Mouse (Mus musculus): ENCODE data around the gene Dr1. TPM values are rescaled to one million over a fixed set of nuclear protein-coding genes. Genes with fewer than 3 reads are reported as not detected.
"Not testable (repeated sequence)": the region's sequence is repeated elsewhere in the genome, so short reads cannot be mapped to it uniquely, and the experiment has no call there.

The Dr1 gene
- total RNA-seq (2021), result 10 to 100 TPM; 26.8 to 28.6 TPM
- long read RNA-seq, experiment 1, transcript Dr1-201 (3 exons, 3,085 nt), result major isoform, 27 of 29 reads
- long read RNA-seq, experiment 1, partial matches to known transcripts, result 0 of 29 reads
- long read RNA-seq, experiment 1, other reads (novel, unspliced or antisense), result 2 of 29 reads
- long read RNA-seq, experiment 2, transcript Dr1-201 (3 exons, 3,085 nt), result major isoform, 33 of 35 reads
- long read RNA-seq, experiment 2, partial matches to known transcripts, result 0 of 35 reads
- long read RNA-seq, experiment 2, other reads (novel, unspliced or antisense), result 2 of 35 reads

DNA sequence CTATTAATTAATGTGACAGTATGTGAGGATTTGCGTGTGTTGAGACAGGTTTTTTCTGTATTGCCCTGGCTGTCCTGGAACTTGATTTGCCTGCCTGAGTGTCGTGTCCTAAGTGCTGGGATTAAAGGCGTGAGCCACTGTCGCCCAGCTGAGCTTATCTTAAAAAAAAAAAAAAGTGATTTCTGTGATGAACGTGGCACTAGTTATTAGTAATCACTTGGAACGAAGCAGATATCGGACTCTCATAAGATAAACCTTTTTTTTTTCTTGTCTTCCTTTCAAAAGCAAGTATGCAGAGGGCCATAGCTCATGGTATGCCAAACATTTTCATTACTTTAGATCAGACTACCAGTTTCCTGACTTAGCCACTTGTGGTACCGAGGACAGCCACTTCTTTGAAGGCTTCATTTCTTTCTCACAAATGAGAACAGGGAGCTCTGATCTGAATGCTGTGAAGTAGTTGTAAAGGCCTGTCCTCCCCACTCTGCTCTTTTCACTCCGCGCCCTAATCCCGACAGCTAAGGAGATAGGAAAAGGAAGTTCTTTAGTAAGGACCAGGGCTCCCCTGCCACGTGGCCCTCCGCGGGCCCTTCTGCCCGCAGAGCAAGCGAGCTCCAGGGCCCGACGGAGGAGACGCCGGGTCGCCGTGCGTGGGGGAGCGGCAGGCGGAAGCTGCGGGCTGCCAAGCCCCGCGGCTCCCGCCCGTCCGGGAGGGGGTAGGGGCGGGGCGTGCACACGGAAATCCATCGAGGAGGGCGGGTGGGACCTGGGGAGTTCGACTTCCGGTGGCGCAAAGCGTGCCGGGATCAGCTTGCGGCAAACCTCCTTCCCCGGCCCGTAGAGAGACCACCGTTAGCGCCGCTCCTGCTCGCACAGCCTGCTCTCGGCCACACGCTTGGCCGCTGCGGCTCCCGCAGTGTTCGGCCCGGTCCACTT is at the start of gene Dr1:
Gene Dr1 (plus strand): TSS at position 771 of the 936 bp plus-strand sequence.
- peak; percentile 79 to 87 for DNase-seq (ENCODE audit: low spot score in 2 of 2)

DNA sequence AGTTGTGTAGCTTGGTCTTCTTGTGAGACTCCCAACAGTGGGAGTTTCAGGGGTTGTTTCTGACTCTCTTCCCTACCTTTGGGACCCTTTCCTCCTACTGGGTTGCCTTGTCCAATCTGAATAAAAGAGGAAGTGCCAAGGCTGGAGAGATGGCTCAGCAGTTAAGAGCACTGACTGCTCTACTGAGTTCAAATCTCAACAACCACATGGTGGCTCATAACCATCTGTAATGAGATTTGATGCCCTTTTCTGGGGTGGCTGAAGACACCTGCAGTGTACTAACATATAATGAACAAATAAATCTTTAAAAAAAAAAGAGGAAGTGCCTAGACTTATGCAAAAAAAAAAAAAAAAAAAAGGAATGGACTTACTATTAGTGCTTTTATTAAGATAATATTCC is 44.6 kb upstream of the Dr1 start:
- DNase-seq (ENCODE audit: low spot score in 2 of 2), result no peak

DNA sequence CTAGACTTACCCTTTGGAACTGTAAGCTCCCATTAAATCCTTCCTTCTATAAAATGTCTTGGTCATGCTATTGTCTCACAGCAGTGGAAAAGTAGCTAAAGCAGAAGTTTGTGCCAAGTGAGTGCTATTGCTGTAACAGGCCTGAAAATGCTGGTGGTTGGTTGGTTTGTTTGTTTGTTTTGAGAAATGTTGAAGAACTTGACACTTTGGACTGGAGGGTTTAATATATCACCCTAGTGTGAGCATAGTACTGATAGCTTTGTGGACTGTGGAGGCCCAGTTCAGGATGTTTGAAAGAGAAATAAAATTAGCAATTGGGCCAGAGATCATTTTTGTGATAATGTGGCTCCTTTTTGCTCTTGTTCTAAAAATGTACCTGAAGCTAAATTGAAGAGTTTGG is 42.5 kb upstream of the Dr1 start:
- DNase-seq (ENCODE audit: low spot score in 2 of 2), result no peak

DNA sequence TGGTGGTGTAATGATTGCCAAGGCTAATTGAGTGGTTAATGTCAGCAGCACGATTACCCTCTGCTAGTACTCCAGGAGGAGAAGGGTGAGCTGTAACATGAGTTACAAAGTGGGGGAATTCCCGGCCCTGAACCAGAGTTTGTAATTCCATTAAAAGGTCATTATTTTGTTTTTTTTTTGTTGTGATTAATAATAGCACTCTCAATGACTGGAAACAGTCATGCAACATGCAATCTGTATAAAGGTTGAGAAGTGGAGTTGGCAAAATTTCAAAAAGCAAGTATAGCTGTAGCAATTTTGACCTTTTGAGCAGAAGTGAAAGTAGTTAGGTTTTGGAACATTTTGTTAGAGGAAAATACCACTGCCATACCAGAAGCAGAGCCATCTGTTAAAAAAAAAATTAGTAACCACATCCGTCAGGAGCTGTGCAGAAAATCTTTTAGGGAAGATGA is 22.4 kb upstream of the Dr1 start:
- DNase-seq (ENCODE audit: low spot score in 2 of 2), result no peak

DNA sequence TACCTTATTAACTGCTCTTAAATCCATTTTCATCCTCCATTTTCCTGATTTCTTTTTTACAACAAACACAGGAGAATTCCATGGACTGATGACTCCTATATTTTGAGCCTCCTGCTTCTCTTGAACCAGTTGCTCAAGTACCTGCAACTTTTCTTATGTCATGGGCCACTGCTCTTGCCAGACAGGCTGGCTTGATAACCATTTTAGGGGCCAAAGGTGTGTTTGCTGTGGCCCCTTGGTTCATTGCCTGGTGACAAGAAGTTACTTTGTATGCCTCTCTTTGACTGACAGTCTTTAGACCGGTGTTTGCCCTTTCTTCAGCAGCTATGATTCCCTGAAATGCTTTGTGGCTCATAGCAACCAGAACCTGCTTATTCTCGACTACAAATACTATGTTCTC is 18.7 kb upstream of the Dr1 start:
- no peak for DNase-seq (ENCODE audit: low spot score in 2 of 2)

DNA sequence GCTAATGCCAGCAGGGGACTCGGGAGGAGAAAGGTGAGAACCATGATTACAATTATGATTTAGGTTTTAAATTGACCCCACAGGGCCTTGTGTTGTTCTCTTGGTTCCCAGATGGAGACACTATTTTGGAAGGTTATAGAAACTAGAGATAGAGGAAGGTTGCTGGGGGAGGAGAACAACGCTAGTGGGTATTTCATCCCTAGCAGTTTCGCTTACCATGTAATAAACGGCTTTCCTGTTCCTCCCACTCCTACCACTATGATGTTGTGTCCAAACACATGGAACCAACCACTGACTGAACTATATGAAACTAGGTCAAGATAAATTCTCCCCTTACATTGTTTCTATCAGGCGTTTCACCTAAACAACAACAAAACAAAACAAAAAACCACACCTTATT is 13.4 kb upstream of the Dr1 start:
- no peak for DNase-seq (ENCODE audit: low spot score in 2 of 2)

DNA sequence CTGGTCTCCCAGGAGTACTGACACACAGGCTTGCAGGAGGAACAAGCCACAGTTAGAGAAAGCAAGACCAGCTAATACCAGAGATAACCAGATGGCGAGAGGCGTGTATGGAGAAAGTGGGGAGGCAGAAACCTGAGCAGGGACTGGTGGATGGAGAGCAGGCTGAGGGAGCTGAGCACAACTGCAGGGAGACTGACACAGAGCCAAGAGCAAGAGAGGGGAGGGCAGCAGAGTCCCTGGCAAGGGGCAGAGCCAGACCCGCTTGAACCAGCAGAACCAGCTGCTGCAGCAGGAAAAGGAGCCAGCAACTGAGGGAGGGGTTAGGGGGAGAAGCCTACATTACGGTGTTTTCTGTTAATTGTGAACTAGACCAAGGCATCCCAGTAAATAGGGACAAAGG is 6.0 kb upstream of the Dr1 start:
- peak in 1 of 2 experiments; percentile 27 for DNase-seq (ENCODE audit: low spot score in 2 of 2)

DNA sequence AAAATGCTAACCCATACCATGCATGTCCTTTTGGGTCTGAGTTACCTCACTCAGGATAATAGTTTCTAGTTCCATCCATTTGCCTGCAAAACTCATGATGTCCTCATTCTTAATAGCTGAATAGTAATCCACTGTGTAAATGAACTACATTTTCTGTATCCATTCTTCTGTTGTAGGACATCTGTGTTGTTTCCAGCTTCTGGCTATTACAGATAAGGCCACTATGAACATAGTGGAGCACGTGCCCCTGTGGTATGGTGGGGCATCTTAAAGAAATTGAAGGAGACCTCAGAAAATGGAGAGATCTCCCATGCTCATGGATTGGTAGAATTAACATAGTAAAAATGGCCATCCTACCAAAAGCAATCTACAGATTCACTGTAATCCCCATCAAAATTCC is 4.9 kb upstream of the Dr1 start:
- DNase-seq (ENCODE audit: low spot score in 2 of 2), result not testable (repeated sequence)

DNA sequence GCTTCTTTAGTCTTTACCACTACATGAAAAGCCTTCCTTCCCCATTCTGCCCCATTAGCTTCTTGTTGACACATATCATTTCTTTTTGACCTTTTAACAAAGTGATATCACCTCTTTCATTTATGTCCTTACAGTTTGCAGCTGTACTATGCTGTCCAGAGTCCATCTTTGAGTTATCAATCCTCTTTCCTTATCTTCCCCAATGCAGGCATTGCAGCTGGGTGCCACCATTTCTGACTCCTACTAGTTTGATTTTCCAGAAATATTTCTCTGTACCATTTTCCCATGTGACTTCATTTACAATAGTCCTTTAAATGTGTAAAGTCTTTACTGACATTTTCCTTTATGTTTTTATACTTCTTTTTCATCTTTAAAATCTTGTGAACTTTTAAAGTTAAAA is 1.7 kb upstream of the Dr1 start:
- DNase-seq (ENCODE audit: low spot score in 2 of 2), result no peak

DNA sequence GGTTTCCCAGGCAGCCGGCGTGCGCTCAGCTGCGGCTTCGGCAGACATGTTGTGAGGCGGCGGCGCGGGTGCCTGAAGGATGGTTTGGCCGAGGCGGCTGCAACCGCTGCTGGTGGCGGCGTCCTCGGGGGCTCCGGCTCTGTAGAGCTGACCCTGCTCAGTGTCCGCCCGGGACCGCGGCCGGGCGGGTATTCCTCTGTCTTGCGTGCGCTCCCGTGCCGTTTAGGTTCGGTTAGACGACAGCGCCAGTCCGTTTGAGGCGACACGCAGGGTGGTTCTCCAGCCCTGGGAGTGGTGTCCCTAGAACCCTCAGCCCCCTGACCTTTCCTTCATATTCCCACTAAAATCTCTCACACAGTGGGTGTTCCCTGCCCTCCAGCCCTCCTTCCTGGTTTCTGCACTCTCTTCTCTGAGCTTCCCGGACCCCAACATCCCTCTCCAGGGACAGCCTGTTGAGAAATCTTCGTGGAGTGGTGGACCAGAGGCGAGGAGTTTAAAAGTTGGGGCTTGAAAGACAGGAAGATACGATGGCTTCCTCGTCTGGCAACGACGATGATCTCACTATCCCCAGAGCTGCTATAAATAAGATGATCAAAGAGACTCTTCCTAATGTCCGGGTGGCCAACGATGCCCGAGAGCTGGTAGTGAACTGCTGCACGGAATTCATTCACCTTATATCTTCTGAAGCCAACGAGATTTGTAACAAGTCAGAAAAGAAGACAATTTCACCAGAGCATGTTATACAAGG is 540 bp downstream of the Dr1 start:
- peak in 1 of 2 experiments; percentile 18 for DNase-seq (ENCODE audit: low spot score in 2 of 2)

DNA sequence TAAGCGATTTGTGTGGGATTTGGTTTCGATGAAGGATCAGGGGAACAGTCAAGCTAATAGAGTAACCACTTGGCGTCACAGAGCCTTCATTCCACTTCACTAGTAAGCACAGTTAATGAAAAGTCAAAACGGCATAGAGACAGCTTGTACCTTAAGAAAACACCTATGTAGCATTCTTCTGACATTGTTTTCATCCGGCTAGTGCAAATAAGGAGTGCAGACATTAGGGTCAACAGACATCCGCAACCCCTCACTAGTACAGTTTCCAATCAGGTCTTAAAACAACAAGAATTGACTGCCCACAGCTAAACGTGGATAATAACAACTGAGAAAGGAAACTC is 1.1 kb downstream of the Dr1 start:
- no peak for DNase-seq (ENCODE audit: low spot score in 2 of 2)

DNA sequence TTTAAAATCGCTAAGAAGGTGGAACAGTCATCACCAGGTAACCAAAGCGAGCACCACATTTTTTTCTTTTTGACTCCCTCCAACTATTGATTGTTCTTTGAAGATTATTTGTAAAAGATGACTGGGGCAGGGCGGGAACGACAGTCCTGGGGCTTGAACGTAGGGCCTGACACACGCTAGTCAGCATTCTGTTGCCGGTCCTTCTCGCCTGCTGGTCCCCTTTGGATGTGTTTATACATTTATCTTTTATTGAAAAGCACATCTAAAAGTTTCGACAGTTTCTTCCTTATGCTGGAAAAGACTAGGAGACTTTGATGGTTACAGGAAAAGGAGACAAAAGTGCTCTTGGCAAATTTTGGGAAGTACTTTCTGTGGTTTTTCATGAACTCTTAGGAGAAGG is 1.7 kb downstream of the Dr1 start:
- DNase-seq (ENCODE audit: low spot score in 2 of 2), result no peak

DNA sequence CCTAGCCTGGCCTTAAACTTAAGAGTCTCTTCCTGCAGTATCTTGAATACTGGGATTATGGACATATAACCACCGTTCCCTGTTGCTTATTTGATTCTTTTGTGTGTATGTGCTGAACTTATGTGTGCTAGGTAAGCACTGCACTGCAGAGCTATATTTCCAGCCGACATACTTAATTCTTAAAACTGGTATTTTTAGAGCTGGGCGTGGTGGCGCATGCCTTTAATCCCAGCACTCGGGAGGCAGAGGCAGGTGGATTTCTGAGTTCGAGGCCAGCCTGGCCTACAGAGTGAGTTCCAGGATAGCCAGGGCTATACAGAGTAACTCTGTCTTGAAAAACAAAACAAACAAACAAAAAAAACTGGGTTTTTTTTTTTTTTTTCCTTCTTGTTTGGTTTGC is 2.6 kb downstream of the Dr1 start:
- not testable (repeated sequence) for DNase-seq (ENCODE audit: low spot score in 2 of 2)

DNA sequence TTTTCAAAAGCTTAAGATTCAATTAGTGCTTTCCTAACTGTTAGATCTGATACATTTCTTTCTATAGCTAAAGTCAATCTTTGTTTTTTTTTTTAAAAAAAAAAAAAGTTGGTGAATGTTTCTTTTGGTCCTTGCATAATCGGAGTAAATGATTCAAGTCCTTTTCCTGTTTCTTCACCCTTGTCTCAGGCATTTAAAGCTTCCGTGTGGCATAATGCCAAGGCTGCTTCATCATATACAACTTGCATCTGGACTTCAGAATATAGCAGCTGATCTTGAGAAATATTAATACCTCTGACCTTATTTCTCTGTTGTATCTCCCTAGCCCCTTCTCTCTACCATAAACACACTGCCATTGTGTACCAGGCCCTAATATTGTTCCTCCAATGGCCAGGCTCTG is 18.3 kb downstream of the Dr1 start:
- no peak for DNase-seq (ENCODE audit: low spot score in 2 of 2)

DNA sequence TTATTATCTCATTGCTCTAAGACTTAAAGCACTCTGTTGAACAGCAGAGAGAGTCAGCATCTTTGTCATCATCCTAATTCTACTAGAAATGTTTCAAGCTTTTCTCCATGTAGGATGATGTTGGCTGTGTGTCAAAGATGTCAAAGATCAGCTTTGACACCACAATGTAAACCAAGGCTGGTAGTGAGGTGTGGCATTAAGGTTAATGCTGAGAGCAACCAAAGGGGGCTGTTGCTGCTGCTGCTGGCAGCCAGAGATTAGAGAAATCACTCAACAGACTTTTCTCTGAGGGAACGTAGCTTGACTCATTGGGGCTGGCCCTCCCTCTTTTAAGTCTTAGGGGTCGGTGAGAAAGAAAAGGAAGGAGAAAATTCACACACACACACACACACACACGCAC is 32.9 kb downstream of the Dr1 start:
- no peak for DNase-seq (ENCODE audit: low spot score in 2 of 2)

DNA sequence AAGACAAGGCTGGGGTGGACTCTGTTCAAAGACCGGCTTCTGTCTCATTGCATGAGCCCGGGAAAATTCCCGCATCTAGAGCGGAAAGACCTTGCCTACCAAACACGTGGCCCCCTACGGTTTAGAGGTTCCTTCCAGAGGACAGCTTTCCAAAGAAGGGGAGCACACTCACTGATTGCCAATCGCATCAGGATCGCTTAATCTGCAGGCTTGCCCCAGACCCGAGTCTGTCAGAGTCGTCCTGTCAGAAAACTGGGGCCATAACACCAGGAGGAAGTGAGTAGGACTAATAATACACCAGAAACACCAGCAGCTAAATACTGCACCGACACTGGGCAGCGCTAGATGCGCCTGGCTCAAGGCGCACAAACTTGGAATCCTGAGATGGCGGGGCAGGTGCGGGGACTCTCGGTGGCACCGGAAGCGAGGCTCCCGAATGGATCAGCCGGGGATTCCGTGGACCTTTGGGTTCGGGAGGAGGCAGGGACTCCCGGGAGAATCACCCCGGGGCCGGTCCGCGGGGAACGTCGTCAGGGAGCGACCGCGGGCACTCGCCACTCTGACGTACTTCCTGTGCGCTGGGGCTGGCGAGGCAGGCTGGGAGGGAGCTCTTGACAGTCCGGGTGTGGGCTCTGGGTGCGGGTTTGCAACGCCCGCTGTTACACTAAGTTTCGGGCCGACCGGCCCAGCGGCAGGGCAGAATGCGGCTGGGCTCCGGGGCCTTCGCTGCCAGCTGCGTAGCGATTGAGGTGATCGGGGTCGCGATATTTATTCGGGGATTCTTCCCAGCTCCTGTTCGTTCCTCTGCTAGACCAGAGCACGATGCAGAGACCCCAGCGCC is 43.7 kb downstream of the Dr1 start, which contains the start of gene Pigg:
Gene Pigg (plus strand): TSS at position 386 of the 841 bp plus-strand sequence.
- DNase-seq (ENCODE audit: low spot score in 2 of 2), result peak; percentile 84 to 90

DNA sequence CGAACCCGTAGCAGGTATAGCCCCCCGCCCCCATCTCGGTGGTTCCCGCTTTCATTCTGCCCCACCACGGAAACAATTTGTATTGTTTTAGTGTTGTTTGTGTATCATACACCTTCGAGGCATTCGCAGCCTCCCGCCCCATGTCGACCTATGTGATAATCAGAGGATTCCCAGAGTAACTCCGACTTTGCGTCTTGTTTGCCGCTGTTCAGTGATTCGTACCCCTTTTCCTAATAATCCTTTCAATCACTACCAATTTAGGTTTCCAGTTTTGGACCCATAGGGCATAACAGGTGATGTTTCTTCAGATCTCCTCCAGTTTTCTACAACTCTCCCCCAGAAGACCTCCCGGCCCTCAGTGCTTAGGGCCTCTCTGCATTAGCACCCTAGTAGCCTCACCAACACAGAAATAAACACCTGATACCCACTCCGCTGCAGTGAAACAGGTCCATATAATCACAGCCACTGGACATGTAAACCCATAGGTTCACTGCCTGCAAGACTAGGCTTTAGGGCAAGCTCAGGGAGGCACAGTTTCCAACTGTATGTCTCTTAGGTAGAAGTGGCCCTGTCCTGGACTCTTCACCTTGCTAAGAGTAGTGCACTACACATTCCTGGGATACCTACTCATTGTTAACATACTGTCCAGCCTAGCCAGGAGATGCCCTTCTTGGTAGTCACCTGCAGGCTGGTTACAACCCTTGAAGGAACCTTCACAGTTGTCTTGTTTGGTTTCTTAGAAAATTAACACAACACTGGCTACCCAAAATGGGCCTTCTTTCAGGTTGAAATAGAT is 44.6 kb downstream of the Dr1 start:
- no peak for DNase-seq (ENCODE audit: low spot score in 2 of 2)

Measured in gastrocnemius, postnatal 4 days (tissue).